Mouse (Mus musculus): ENCODE results near the gene Ldhb.
"Not testable (repeated sequence)": the region's sequence is repeated elsewhere in the genome, so short reads cannot be mapped to it uniquely, and the experiment has no call there.

The Ldhb gene

DNA sequence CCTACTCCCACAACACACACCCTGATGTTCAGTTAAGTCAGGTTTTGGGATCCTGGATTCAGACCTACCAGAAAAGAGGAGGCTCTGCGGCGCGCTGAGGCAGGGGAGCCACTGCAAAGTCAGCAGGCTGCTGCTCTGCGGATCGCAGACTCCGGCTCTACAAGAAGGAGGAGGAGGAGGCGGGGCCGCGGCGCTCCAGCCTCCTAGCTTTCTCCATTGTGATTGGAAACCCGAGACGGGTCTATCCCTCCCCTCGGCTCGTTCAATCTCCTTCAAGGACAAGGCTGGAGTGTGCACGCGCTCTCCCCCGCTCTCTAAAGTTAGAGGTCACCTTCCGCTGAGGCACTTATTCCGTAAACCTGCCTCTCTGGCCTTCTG is at the start of gene Ldhb:
Gene Ldhb, minus strand, starts transcription at position 173 of the 378 bp plus-strand sequence.
- no peak for DNase-seq (ENCODE audit: low read depth)

- no peak for DNase-seq (ENCODE audit: low read depth)
Observed at GRCm38 (mm10) chr6:142555988-142556387, 48.2 kb upstream of the Ldhb start.

DNA sequence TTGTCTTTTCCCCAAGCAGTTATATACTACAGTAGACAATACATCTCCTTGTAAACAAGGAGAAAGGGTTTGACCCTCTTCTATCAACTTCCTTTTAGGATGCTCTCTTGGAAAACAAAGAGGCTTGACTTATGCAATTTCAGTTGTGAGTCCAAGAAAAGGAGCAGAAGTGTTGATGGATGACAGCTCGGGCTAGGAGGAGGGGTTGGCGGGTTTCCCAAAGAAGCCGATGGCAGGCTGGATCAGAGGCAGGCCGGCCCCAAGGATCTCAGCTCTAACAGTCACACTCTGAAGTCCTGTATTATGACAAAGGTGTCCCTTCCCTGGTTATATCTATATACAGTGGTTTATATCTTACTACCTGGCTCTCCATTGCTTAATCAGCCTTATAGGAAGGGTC is 43.7 kb upstream of the Ldhb start:
- DNase-seq (ENCODE audit: low read depth): no peak

- no peak for DNase-seq (ENCODE audit: low read depth)
Observed at GRCm38 (mm10) chr6:142550871-142551270, 43.1 kb upstream of the Ldhb start.

GRCm38 (mm10) chr6:142548377-142548776 is 40.6 kb upstream of the Ldhb start:
- no peak for DNase-seq (ENCODE audit: low read depth)

GRCm38 (mm10) chr6:142545132-142545531 is 37.4 kb upstream of the Ldhb start:
- DNase-seq (ENCODE audit: low read depth): no peak

DNA sequence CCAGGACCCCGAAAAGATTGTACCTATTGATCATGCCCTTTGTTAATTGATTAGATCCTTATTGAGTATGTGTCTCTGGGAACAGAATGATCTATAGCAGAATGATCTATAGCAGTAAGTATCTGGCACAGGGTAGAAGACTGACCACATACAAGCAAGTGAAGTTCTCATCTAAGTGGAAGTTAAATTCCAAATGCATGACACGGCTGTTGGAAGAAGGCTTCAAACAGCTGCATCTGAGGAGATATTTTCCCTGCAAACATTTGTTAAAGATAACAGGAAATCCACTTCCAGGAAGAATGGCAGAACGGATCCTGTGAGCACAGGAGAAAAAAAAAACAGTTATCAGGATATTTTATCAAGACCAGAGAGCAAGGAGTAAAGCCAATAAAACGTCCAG is 35.9 kb upstream of the Ldhb start:
- no peak for DNase-seq (ENCODE audit: low read depth)

- DNase-seq (ENCODE audit: low read depth): no peak
Observed at GRCm38 (mm10) chr6:142542800-142543175, 35.0 kb upstream of the Ldhb start.

DNA sequence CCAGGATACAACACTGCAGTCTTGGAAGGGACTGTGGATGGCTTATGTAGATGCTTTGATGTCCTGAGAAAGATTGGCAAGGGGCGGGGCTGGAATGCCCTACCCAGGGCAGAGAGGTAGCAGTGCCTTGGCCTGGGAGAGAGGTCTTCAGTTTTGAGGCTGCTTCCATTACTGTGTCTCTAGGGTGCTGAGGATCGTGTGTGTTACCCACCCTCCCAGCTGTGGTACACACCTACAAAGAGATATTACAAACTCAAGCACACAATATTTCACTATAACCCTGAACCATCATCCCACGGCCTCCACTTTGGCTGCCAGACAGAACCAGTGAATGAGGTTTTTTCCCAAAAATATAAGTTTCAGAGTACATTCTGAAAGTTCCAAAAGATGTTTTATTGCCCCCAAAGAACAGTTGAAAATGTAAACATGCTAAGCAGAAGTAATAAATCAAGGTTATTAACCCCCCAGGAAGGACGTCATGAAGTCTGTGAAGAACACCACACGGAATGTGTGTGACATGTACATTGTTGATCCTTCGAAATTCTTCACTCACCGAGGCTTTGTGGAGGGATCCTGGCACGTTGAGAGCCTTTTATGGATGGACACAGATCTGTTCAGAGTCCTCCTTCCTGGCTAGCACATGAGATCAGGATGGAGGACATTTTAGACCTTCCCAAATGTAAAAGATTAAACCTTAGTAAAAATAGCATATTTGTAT is 34.5 kb upstream of the Ldhb start:
- no peak for DNase-seq (ENCODE audit: low read depth)

- DNase-seq (ENCODE audit: low read depth): no peak
Observed at GRCm38 (mm10) chr6:142540561-142541160, 32.9 kb upstream of the Ldhb start.

- no peak for DNase-seq (ENCODE audit: low read depth)
Observed at GRCm38 (mm10) chr6:142540131-142540530, 32.4 kb upstream of the Ldhb start.

DNA sequence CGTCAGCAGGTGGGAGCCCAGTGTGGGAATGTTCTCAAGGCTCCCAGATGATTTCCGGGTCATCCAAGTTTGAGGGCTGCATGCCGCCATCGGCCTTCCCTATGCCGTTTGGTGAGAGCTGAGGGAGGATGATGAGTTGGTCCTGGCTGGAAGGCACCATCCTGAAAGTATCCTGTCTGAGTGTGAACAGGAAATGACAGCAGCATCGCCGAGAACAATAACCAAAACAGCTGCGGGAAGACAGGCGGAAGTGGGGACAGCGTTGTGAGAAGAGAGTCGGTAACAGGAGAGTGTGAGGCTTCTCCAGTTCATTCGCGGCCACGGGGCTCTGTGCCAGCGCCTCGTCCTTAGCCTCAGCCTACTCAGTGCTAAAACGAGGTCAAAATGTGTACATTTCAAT is 30.7 kb upstream of the Ldhb start:
- DNase-seq (ENCODE audit: low read depth): no peak

GRCm38 (mm10) chr6:142533412-142533811 is 25.7 kb upstream of the Ldhb start:
- no peak for DNase-seq (ENCODE audit: low read depth)

DNA sequence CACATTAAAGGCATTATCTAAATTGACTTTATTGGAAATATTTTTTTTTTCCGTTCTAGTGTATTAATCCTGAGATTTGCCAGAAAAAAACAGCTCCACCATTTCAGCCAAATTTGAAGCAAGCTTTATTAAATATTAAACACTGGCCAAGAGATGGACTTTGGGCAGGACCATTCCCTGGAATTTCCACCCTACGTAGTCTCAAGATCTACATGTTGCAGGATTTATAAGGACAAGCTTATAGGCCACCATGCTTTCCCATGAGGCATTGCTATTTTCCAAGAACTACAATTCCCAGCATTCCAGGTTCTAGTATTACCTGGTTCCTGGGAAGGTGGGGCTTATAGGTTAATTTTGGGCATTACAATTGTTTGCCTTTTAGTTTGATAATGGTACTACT is 24.9 kb upstream of the Ldhb start:
- DNase-seq (ENCODE audit: low read depth): no peak

DNA sequence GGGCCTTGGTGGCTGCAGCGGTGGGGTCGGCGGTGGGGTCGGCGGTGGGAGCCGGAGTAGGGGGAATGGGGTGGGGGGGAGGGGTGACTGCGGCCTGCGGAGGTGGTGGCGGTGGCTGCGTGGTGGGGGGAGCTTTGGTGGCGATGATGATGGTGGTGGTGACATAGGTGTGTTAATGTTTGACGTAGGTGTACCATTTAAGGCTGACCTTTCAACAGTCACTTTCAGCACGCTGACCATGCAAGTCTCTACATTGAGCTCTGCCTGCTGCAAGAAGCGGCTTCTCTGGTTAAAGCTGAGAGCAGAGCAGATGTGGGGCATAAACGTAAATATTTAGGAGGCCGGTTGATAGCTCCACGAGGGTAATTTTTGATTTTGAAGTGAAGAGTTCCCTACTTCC is 24.4 kb upstream of the Ldhb start:
- DNase-seq (ENCODE audit: low read depth): no peak

- DNase-seq (ENCODE audit: low read depth): no peak
Observed at GRCm38 (mm10) chr6:142530378-142530777, 22.6 kb upstream of the Ldhb start.

DNA sequence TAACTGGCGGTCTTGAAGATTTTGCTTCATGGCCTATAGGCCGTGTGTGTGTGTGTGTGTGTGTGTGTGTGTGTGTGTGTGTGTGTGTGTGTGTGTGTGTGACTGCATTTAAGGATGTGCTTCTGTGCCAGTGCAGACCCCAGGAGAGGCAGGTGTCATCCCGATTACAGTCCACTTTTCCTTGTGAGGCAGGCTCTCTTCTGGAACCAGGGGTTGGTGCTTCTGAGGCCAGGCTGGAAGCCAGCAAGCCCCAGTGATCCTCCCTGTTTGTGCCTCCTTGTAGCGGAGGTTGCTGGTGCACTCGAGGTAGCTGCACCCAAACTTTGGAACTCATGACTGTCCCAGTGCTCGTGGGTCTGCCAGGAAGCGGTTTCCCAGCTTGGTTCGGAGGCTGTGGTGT is 21.9 kb upstream of the Ldhb start:
- no peak for DNase-seq (ENCODE audit: low read depth)

- DNase-seq (ENCODE audit: low read depth): no peak
Observed at GRCm38 (mm10) chr6:142527931-142528562, 20.3 kb upstream of the Ldhb start.

DNA sequence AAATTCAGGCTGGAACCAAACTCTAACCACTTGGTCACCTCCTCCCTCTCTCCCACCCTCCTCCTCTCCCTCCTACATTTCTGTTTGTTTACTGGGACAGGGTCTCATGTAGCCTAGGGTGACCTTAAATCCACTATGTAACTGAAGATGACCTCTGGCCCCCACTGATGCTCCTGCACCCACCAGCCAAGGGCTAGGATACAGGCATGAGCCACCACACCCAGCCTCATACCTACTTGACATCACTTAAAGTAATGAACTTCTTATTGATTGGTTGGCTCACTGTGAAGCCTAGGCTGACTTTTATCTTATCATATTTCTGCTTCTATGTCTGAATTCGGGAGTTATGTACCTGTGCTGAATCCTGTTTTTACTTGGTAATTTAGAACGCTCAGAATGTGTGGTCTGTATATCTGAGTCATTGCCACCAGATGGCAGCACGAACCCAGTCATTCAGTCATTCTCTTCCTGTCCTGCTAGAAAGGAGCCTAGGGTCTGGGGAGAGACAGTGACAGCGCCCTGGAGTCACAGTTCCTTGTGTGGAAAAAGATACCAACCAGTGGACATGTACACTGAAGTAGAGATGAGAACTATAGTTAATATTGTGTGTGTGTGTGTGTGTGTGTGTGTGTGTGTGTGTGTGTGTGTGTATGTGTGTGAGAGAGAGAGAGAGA is 17.0 kb upstream of the Ldhb start:
- DNase-seq (ENCODE audit: low read depth): peak; percentile 71

DNA sequence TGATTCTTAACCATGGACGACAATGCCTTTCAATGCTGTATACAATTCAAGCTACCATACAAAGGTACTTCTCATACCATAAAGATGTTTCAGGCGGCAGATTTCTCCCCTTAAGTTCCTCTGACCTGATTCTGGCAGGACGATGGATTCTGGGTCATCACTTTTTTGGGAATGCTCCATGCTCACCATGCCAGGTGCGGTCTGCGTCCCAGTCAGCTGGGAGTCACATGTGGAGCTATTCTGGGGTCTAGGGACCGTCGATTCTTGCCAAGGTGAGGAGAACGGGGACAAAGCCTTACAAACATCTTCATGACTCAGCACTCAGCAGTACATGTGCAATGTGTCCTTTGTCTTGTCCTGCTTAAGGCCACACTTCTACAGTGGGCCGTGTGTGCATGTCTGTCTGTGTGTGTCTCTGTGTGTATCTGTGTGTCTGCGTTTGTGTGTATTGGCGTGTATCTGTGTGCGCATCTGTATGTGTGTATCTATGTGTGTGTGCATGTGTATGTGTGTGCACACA is 13.9 kb upstream of the Ldhb start:
- no peak for DNase-seq (ENCODE audit: low read depth)

- peak; percentile 63 for DNase-seq (ENCODE audit: low read depth)
Observed at GRCm38 (mm10) chr6:142519110-142519509, 11.4 kb upstream of the Ldhb start.

GRCm38 (mm10) chr6:142515379-142515778 is 7.6 kb upstream of the Ldhb start:
- DNase-seq (ENCODE audit: low read depth): not testable (repeated sequence)

DNA sequence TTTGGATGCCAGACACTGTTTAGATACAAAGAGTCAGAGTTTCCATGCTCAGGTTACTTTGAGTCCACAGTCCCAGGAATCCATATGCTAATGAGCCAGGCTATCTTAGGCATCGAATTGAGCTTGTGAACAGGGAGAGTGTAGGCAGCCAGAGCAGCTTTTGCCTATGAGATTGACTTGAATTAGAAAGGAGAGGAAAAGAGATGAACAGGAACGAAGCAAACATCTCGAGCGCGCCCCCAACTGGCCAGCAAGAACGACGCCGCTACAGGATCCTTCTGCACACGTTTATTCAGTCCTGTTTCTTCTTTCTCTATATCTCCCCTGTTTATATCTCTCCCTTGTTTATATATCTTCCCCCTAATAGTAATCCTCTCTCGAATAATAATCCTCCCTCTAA is 7.2 kb upstream of the Ldhb start:
- no peak for DNase-seq (ENCODE audit: low read depth)
